Mouse (Mus musculus) forebrain, embryonic 16.5 days (tissue): ENCODE measurements around the gene Dpm2. TPM values are rescaled to one million over a fixed set of nuclear protein-coding genes. Genes with fewer than 3 reads are reported as not detected.

Experiments
- ATAC-seq: fragments of 200-750 bp; cut with Nextera tagmentation; 2 replicates; pipeline ENCODE4 v1.8.0; 2017; ENCODE audit warnings: mild to moderate bottlenecking, moderate library complexity
- H3K27ac ChIP-seq: fragments of 300-500 bp; sonication (generic); 2 replicates; pipeline ENCODE4 v1.5.1; 2014; ENCODE audit warnings: low read length, control low read depth
- H3K27me3 ChIP-seq: fragments of 300-500 bp; sonication (generic); replicated peaks from 2 replicates; pipeline ENCODE4 v1.6.1; 2014; ENCODE audit warnings: low read length; ENCODE audit not compliant: control insufficient read depth, insufficient read depth
- H3K36me3 ChIP-seq: fragments of 300-500 bp; sonication (generic); 2 replicates; pipeline ENCODE4 v1.6.1; 2014; ENCODE audit not compliant: control insufficient read depth, insufficient read depth
- H3K4me1 ChIP-seq: fragments of 300-500 bp; sonication (generic); replicated peaks from 2 replicates; pipeline ENCODE4 v1.6.1; 2014; ENCODE audit warnings: low read length; ENCODE audit not compliant: control insufficient read depth, insufficient read depth
- H3K4me2 ChIP-seq: fragments of 300-500 bp; sonication (generic); 2 replicates; pipeline ENCODE4 v1.6.1; 2014; ENCODE audit warnings: mild to moderate bottlenecking, low read length, control low read depth
- H3K4me3 ChIP-seq: fragments of 300-500 bp; sonication (generic); replicated peaks from 2 replicates; pipeline ENCODE4 v1.5.1; 2014; ENCODE audit warnings: mild to moderate bottlenecking, low read length, control low read depth
- H3K9ac ChIP-seq: fragments of 300-500 bp; sonication (generic); replicated peaks from 2 replicates; pipeline ENCODE4 v1.6.1; 2014; ENCODE audit warnings: low read depth, low read length, control low read depth
- H3K9me3 ChIP-seq: fragments of 300-500 bp; sonication (generic); 2 replicates; pipeline ENCODE4 v1.6.1; 2016; ENCODE audit warnings: low read length; ENCODE audit not compliant: control insufficient read depth
- WGBS: fragments of 180-500 bp; shearing (Covaris S2); extraction: QIAGEN DNeasy Blood & Tissue Kit; methylation state at CpG from one replicate; pipeline ENCODE4 v1.1.7; 2014; 5-methylcytosine and 5-hydroxymethylcytosine counted together
- polyA plus RNA-seq: library from polyadenylated mRNA; unstranded; fragments of >200 nt; fragmentation: Nextera tagmentation; extraction: Ambion mirVana; gene quantifications from 2 replicates; pipeline ENCODE4 v1.2.1, GENCODE M21; 2015

Dpm2 gene
- polyA plus RNA-seq, 1 experiment from 2014 or later = 141 TPM

- Histone ChIP-seq H3K27me3 (no peaks in the 10 kb centered on the region), H3K27ac (no peak overlapping the region), H3K4me1 (peaks cover 23% of the 10 kb centered on the region), H3K9ac (no peak overlapping the region), H3K4me3 (no peak overlapping the region), H3K9me3 (no peaks in the 10 kb centered on the region), H3K4me2 (no peak overlapping the region), H3K36me3 (no peaks in the 10 kb centered on the region)
- WGBS = 66% methylated on average over 3 of the region's 3 CpGs
- ATAC-seq = no peak
Observed at GRCm38 (mm10) chr2:32543031-32543449, 27.6 kb upstream of the Dpm2 start.

- Histone ChIP-seq H3K9ac (no peak overlapping the region), H3K4me3 (no peak overlapping the region), H3K27me3 (no peaks in the 10 kb centered on the region), H3K36me3 (no peaks in the 10 kb centered on the region), H3K4me1 (peaks cover 6% of the 10 kb centered on the region; the same call in 1 of the 2 replicates), H3K27ac (no peak overlapping the region), H3K4me2 (no peak overlapping the region), H3K9me3 (no peaks in the 10 kb centered on the region)
- no peak for ATAC-seq
- WGBS = 57% methylated on average over 1 of the region's 1 CpGs
Observed at GRCm38 (mm10) chr2:32546951-32547350, 23.7 kb upstream of the Dpm2 start.

- H3K9ac ChIP-seq = no peak overlapping the region
- H3K27me3 ChIP-seq = no peaks in the 10 kb centered on the region
- H3K4me2 ChIP-seq = no peak overlapping the region
- peaks cover 6% of the 10 kb centered on the region; the same call in 1 of the 2 replicates for H3K4me1 ChIP-seq
- no peaks in the 10 kb centered on the region for H3K36me3 ChIP-seq
- WGBS = 92% methylated on average over 5 of the region's 5 CpGs
- no peak for ATAC-seq
- H3K4me3 ChIP-seq = no peak overlapping the region
- H3K27ac ChIP-seq = no peak overlapping the region
- no peaks in the 10 kb centered on the region for H3K9me3 ChIP-seq
Observed at GRCm38 (mm10) chr2:32547380-32547779, 23.3 kb upstream of the Dpm2 start.

GRCm38 (mm10) chr2:32547964-32548739 lies 22.5 kb upstream of the Dpm2 start:
- Histone ChIP-seq H3K4me2 (no peak overlapping the region), H3K9ac (no peak overlapping the region), H3K9me3 (no peaks in the 10 kb centered on the region), H3K27me3 (no peaks in the 10 kb centered on the region), H3K4me1 (peaks cover under 1% of the 10 kb centered on the region; the same call in 1 of the 2 replicates), H3K36me3 (no peaks in the 10 kb centered on the region), H3K27ac (no peak overlapping the region), H3K4me3 (no peak overlapping the region)
- ATAC-seq = no peak
- WGBS = 93% methylated on average over 7 of the region's 7 CpGs

GRCm38 (mm10) chr2:32549171-32549570 lies 21.5 kb upstream of the Dpm2 start:
- no peak overlapping the region for H3K4me2 ChIP-seq
- H3K4me1 ChIP-seq = no peaks in the 10 kb centered on the region
- no peaks in the 10 kb centered on the region for H3K36me3 ChIP-seq
- no peaks in the 10 kb centered on the region for H3K9me3 ChIP-seq
- no peak overlapping the region for H3K9ac ChIP-seq
- WGBS = 92% methylated on average over 9 of the region's 9 CpGs
- no peak overlapping the region for H3K4me3 ChIP-seq
- H3K27me3 ChIP-seq = no peaks in the 10 kb centered on the region
- H3K27ac ChIP-seq = no peak overlapping the region
- no peak for ATAC-seq

- Histone ChIP-seq H3K9ac (no peak overlapping the region), H3K9me3 (no peaks in the 10 kb centered on the region), H3K27ac (no peak overlapping the region), H3K27me3 (no peaks in the 10 kb centered on the region), H3K4me3 (no peak overlapping the region), H3K4me2 (no peak overlapping the region), H3K4me1 (no peaks in the 10 kb centered on the region), H3K36me3 (no peaks in the 10 kb centered on the region)
- ATAC-seq = no peak
- WGBS = 72% methylated on average over 6 of the region's 6 CpGs
Observed at GRCm38 (mm10) chr2:32549764-32550163, 20.9 kb upstream of the Dpm2 start.

GRCm38 (mm10) chr2:32551236-32551635 lies 19.4 kb upstream of the Dpm2 start:
- no peaks in the 10 kb centered on the region for H3K4me1 ChIP-seq
- no peak overlapping the region for H3K9ac ChIP-seq
- H3K4me2 ChIP-seq = no peak overlapping the region
- no peak overlapping the region for H3K4me3 ChIP-seq
- H3K27ac ChIP-seq = no peak overlapping the region
- ATAC-seq = no peak
- no peaks in the 10 kb centered on the region for H3K36me3 ChIP-seq
- H3K27me3 ChIP-seq = no peaks in the 10 kb centered on the region
- H3K9me3 ChIP-seq = no peaks in the 10 kb centered on the region
- WGBS = 89% methylated on average over 5 of the region's 5 CpGs

- Histone ChIP-seq H3K4me2 (no peak overlapping the region), H3K9me3 (no peaks in the 10 kb centered on the region), H3K27me3 (no peaks in the 10 kb centered on the region), H3K27ac (no peak overlapping the region), H3K36me3 (no peaks in the 10 kb centered on the region), H3K4me3 (no peak overlapping the region), H3K9ac (no peak overlapping the region), H3K4me1 (no peaks in the 10 kb centered on the region)
- ATAC-seq = no peak
- 83% methylated on average over 7 of the region's 7 CpGs for WGBS
Observed at GRCm38 (mm10) chr2:32553592-32554148, 17.0 kb upstream of the Dpm2 start.

GRCm38 (mm10) chr2:32555484-32555883 lies 15.2 kb upstream of the Dpm2 start:
- peaks cover 11% of the 10 kb centered on the region for H3K4me1 ChIP-seq
- ATAC-seq = no peak
- no peak overlapping the region for H3K4me2 ChIP-seq
- H3K9ac ChIP-seq = no peak overlapping the region
- no peak overlapping the region for H3K27ac ChIP-seq
- H3K4me3 ChIP-seq = no peak overlapping the region
- H3K9me3 ChIP-seq = no peaks in the 10 kb centered on the region
- H3K36me3 ChIP-seq = no peaks in the 10 kb centered on the region
- WGBS = 41% methylated on average over 4 of the region's 4 CpGs
- H3K27me3 ChIP-seq = no peaks in the 10 kb centered on the region
